Mouse (Mus musculus) small intestine, adult 10 weeks (tissue): ENCODE data around the gene Nhlrc1. TPM values are rescaled to one million over a fixed set of nuclear protein-coding genes. Genes with fewer than 3 reads are reported as not detected.

Source experiments
- polyA plus RNA-seq: library from polyadenylated mRNA; stranded (reverse); fragments of 350-450 nt; fragmentation: Illumina TruSeq; extraction: RNeasy Lipid Tissue Mini Kit (QIAGEN cat#74804); gene quantifications from one replicate; pipeline ENCODE4 v1.2.3, GENCODE M21; 2014; ENCODE audit warnings: low replicate concordance

Nhlrc1 gene
- 4.8 TPM for polyA plus RNA-seq

GRCm38 (mm10) chr13:47014334-47015194 lies at the start of gene Nhlrc1:
Nhlrc1 (minus strand) TSS chr13:47014850.

DNA sequence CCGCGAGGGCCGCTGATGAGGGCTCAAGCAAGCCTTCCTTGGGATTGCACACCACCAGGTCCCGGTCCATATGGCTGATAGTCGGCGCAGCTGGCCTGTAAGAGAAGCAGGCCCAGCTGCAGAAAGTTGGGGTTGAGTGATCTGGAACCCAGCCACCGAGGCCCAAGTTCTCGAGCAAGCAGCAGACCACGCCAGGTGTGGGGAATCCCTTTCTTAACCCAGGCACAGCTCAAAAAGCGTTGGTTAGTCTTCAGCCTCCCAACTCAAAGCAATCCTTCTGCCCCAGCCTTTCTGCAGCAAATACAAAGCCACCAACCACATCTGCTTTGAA lies 29.9 kb upstream of the Nhlrc1 start, which contains the start of gene Tpmt:
Tpmt (minus strand) TSS at position 121 of the 331 bp plus-strand sequence.

DNA sequence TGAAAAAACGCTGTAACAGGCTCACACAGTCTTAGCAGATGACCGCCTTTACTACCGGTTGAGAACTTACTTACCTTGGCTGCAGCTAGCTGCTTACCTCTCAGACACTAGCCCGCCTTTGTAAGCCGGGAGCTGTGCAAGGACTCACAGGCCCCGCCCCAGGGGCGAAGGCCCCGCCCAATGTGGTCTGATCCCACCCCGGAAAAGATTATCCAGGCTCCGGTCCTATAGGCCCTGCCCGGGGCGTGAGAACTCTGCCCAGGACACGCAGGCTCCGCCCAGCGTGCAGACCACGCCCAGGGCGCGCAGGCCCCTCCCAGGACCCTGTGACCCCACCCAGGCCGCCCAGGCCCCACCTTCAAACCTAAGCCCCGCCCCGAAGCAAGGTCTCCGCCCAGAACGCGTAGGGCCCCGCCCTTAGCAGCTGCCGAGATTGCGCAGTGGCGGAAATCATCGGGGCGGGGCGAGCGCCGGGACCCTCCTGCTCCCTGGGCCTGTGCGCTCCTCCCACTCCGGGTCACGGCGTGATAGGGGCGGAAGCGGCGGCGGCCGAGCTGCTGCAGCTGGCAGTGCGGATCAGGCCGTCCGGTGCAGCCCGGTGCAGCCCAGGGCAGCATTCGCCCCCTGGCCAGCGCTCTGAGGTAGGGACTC lies 28.5 kb upstream of the Nhlrc1 start, which contains the start of gene Kdm1b:
Kdm1b (plus strand) TSS at position 470 of the 651 bp plus-strand sequence.

Other genes with a start within 250 kb of the Nhlrc1 start
- gene Kif13a, start 85.0 kb downstream of the Nhlrc1 start, polyA plus RNA-seq: 18.0 TPM
- gene Kdm1b, start 28.6 kb upstream of the Nhlrc1 start, polyA plus RNA-seq: 58.1 TPM
- gene Tpmt, start 29.9 kb upstream of the Nhlrc1 start, polyA plus RNA-seq: 34.3 TPM
- 368 TPM for gene Dek, start 91.4 kb upstream of the Nhlrc1 start, polyA plus RNA-seq
- 6.4 TPM for gene Rnf144b, start 107.8 kb upstream of the Nhlrc1 start, polyA plus RNA-seq